Mouse (Mus musculus) G1E (cell line): ENCODE measurements at regions not wholly inside any gene's neighbourhood (a gene's known extent, or its start where the extent isn't known, plus 50 kb on each side); places are given as distances from the start of the nearest gene placed in this dataset.

Experiments used
- CTCF ChIP-seq: IDR thresholded peaks from 2 replicates; pipeline ENCODE4 v1.5.1; 2012; ENCODE audit warnings: low read depth, low read length, inconsistent platforms, mixed read lengths
- GATA1 ChIP-seq: IDR thresholded peaks from 2 replicates; pipeline ENCODE4 v1.6.1; 2012; ENCODE audit warnings: borderline replicate concordance, low read length, inconsistent platforms, mixed read lengths
- GATA2 ChIP-seq: IDR thresholded peaks from 2 replicates; pipeline ENCODE4 v1.6.1; 2012; ENCODE audit warnings: low read depth, low read length, inconsistent platforms, borderline replicate concordance
- POLR2AphosphoS5 ChIP-seq: IDR thresholded peaks from 2 replicates; pipeline ENCODE4 v1.6.1; 2012; ENCODE audit warnings: low read depth, low read length, inconsistent platforms; ENCODE audit not compliant: insufficient replicate concordance
- TAL1 ChIP-seq: conservative IDR thresholded peaks from 2 replicates; pipeline ENCODE4 v1.6.1; 2012; ENCODE audit warnings: low read depth, low read length, inconsistent platforms, mixed read lengths

- no peak for TF ChIP-seq CTCF
- TF ChIP-seq GATA1, result no peak
- no peak for TF ChIP-seq POLR2AphosphoS5
- TF ChIP-seq TAL1, result no peak
- no peak for TF ChIP-seq GATA2
Measured at GRCm38 (mm10) chr5:132971046-132971445, 427.9 kb upstream of the Auts2 start.
